Comparison of ENCODE assay signal across 17 mouse cellular contexts in the genomic region with DNA sequence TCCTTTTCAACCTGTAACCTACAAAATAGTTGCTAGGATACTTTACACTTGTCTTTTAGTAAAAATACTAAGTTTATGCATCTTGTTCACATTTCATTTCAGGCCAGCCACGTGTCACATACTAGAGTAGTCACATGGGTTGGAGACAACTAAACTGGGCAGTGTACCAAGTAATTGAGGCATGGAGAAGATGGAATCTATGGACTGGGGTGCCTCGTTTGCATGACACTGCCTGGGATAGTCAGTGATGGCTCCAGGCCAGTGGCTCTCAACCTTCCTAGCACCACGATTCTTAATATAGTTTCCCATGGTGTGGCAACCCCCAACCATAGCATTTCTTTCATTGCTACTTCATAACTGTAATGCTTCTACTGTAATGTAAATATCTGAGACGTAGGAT.
DNase-seq lines count a peak whose midpoint lies in the region; ATAC-seq and TF ChIP-seq lines count a peak whose summit lies in the region.
"Had no signal": no experiment of that assay in that cellular context is flagged by ENCODE, and none has a peak within 500 bp of the region (broad histone marks: within the 10 kb centered on the region; RNA-seq: fewer than 3 reads in every experiment).

No protein-coding gene starts in this region.

- H3K9ac ChIP-seq in heart, embryonic 16.5 days (ENCODE audit: low read length): no peak overlapping the region
- H3K9ac ChIP-seq in heart, embryonic 11.5 days (ENCODE audit: low read depth, low read length): no peak overlapping the region
- H3K9ac ChIP-seq in midbrain, postnatal 0 days (replicated peaks; ENCODE audit: low read length, poor library complexity, severe bottlenecking): no peak overlapping the region
- H3K9ac ChIP-seq in midbrain, embryonic 11.5 days (ENCODE audit: low read length): no peak overlapping the region
- H3K9ac ChIP-seq: forebrain, embryonic 12.5 days; forebrain, postnatal 0 days; heart, embryonic 12.5 days; hindbrain, embryonic 12.5 days had no signal

- peaks cover 6% of the 10 kb centered on the region for H3K4me1 ChIP-seq in heart, embryonic 16.5 days (ENCODE audit: control insufficient read depth, insufficient read depth, low read length)
- no peaks in the 10 kb centered on the region for H3K4me1 ChIP-seq in heart, embryonic 11.5 days (ENCODE audit: control insufficient read depth, insufficient read depth, low read length)
- no peaks in the 10 kb centered on the region for H3K4me1 ChIP-seq in kidney, adult 2 months (ENCODE audit: control insufficient read depth, insufficient read depth, low read length)
- no peaks in the 10 kb centered on the region for H3K4me1 ChIP-seq in midbrain, postnatal 0 days (ENCODE audit: insufficient read depth, low read length)
- H3K4me1 ChIP-seq in midbrain, embryonic 11.5 days (ENCODE audit: control insufficient read depth, insufficient read depth, low read length): no peaks in the 10 kb centered on the region
- H3K4me1 ChIP-seq: heart, embryonic 12.5 days; hindbrain, embryonic 12.5 days had no signal

- H3K4me2 ChIP-seq in heart, embryonic 16.5 days (ENCODE audit: low read depth, low read length): no peak overlapping the region
- no peak overlapping the region for H3K4me2 ChIP-seq in heart, embryonic 11.5 days
- no peak overlapping the region for H3K4me2 ChIP-seq in midbrain, postnatal 0 days (ENCODE audit: low read depth, low read length, poor library complexity, severe bottlenecking)
- H3K4me2 ChIP-seq in midbrain, embryonic 11.5 days: no peak overlapping the region
- H3K4me2 ChIP-seq: forebrain, embryonic 12.5 days; heart, embryonic 12.5 days; hindbrain, embryonic 12.5 days had no signal

- peak; percentile 8 for DNase-seq in kidney, adult 2 months
- DNase-seq in kidney, adult 9 months: no peak
- peak; percentile 25 for DNase-seq in midbrain, postnatal 0 days (ENCODE audit: low spot score)
- no peak for DNase-seq in midbrain, embryonic 11.5 days (ENCODE audit: low spot score, missing footprints)
- DNase-seq: adrenal gland, adult 2 months; adrenal gland, postnatal 25 days; cerebellum, adult 2 months; cerebellum, postnatal 10 days; forebrain, postnatal 0 days; gastrocnemius, postnatal 14 days; heart, adult 2 months had no signal

- TF ChIP-seq CTCF in kidney, adult 2 months (conservative IDR thresholded peaks at IDR 0.05; ENCODE audit: insufficient read depth, insufficient read length, low read depth, low read length): no peak
- TF ChIP-seq CTCF in midbrain, postnatal 0 days (IDR thresholded peaks at IDR 0.05): no peak

- no peak for TF ChIP-seq POLR2A in kidney, adult 2 months (IDR thresholded peaks at IDR 0.05; ENCODE audit: low read depth, low read length)

- H3K27ac ChIP-seq in heart, embryonic 16.5 days (ENCODE audit: low read length): peak overlapping the region; percentile 54
- H3K27ac ChIP-seq in heart, embryonic 11.5 days (ENCODE audit: low read depth, low read length): no peak overlapping the region
- no peak overlapping the region for H3K27ac ChIP-seq in kidney, adult 2 months (ENCODE audit: insufficient read depth, low read depth, low read length)
- no peak overlapping the region for H3K27ac ChIP-seq in midbrain, postnatal 0 days (ENCODE audit: low read depth, low read length)
- no peak overlapping the region for H3K27ac ChIP-seq in midbrain, embryonic 11.5 days (ENCODE audit: low read depth, low read length)
- H3K27ac ChIP-seq: forebrain, embryonic 12.5 days; heart, adult 2 months; hindbrain, embryonic 12.5 days had no signal

- H3K36me3 ChIP-seq in heart, embryonic 16.5 days (ENCODE audit: control insufficient read depth, insufficient read depth): no peaks in the 10 kb centered on the region
- H3K36me3 ChIP-seq in heart, embryonic 11.5 days (ENCODE audit: control insufficient read depth, insufficient read depth, low read length): no peaks in the 10 kb centered on the region
- H3K36me3 ChIP-seq in kidney, adult 2 months (ENCODE audit: control insufficient read depth, insufficient read depth, low read length): no peaks in the 10 kb centered on the region
- no peaks in the 10 kb centered on the region for H3K36me3 ChIP-seq in midbrain, postnatal 0 days (ENCODE audit: insufficient read depth, low read length)
- H3K36me3 ChIP-seq in midbrain, embryonic 11.5 days (ENCODE audit: control insufficient read depth, insufficient read depth, low read length): no peaks in the 10 kb centered on the region
- H3K36me3 ChIP-seq: forebrain, embryonic 12.5 days; heart, embryonic 12.5 days; hindbrain, embryonic 12.5 days had no signal

- H3K4me3 ChIP-seq in heart, embryonic 16.5 days (ENCODE audit: low read length): no peak overlapping the region
- H3K4me3 ChIP-seq in heart, embryonic 11.5 days (ENCODE audit: low read depth, low read length): no peak overlapping the region
- no peak overlapping the region for H3K4me3 ChIP-seq in kidney, adult 2 months (ENCODE audit: insufficient read depth, low read depth, low read length)
- H3K4me3 ChIP-seq in midbrain, postnatal 0 days (ENCODE audit: low read depth, low read length): no peak overlapping the region
- no peak overlapping the region for H3K4me3 ChIP-seq in midbrain, embryonic 11.5 days (ENCODE audit: low read depth, low read length)
- H3K4me3 ChIP-seq: forebrain, embryonic 12.5 days; heart, adult 2 months; heart, embryonic 12.5 days; hindbrain, embryonic 12.5 days had no signal

- WGBS in heart, embryonic 16.5 days: 26% methylated on average over 4 of the region's 4 CpGs
- 68% methylated on average over 4 of the region's 4 CpGs for WGBS in heart, embryonic 11.5 days (ENCODE audit: insufficient replicate concordance)
- 55% methylated on average over 4 of the region's 4 CpGs for WGBS in kidney, adult 2 months
- 54% methylated on average over 4 of the region's 4 CpGs for WGBS in midbrain, postnatal 0 days
- WGBS in midbrain, embryonic 11.5 days: 81% methylated on average over 4 of the region's 4 CpGs

- H3K9me3 ChIP-seq in heart, embryonic 16.5 days (replicated peaks; ENCODE audit: control insufficient read depth, low read length): no peaks in the 10 kb centered on the region
- no peaks in the 10 kb centered on the region for H3K9me3 ChIP-seq in heart, embryonic 11.5 days (replicated peaks; ENCODE audit: control insufficient read depth, low read length)
- no peaks in the 10 kb centered on the region for H3K9me3 ChIP-seq in midbrain, postnatal 0 days (ENCODE audit: low read length)
- H3K9me3 ChIP-seq in midbrain, embryonic 11.5 days (ENCODE audit: control insufficient read depth, low read length): no peaks in the 10 kb centered on the region
- H3K9me3 ChIP-seq: forebrain, embryonic 12.5 days; heart, embryonic 12.5 days; hindbrain, embryonic 12.5 days had no signal

- no peaks in the 10 kb centered on the region for H3K27me3 ChIP-seq in heart, embryonic 16.5 days (ENCODE audit: control insufficient read depth, insufficient read depth, low read length)
- H3K27me3 ChIP-seq in heart, embryonic 11.5 days (ENCODE audit: control insufficient read depth, insufficient read depth, low read length): no peaks in the 10 kb centered on the region
- H3K27me3 ChIP-seq in kidney, adult 2 months (replicated peaks; ENCODE audit: control insufficient read depth, insufficient read depth, low read length): no peaks in the 10 kb centered on the region
- no peaks in the 10 kb centered on the region for H3K27me3 ChIP-seq in midbrain, postnatal 0 days (ENCODE audit: insufficient read depth, low read length)
- H3K27me3 ChIP-seq in midbrain, embryonic 11.5 days (ENCODE audit: control insufficient read depth, insufficient read depth, low read length): no peaks in the 10 kb centered on the region
- H3K27me3 ChIP-seq: forebrain, embryonic 12.5 days; heart, embryonic 12.5 days; hindbrain, embryonic 12.5 days had no signal

- no peak; the same call in 1 of the 2 replicates for ATAC-seq in heart, embryonic 16.5 days (replicated peaks; ENCODE audit: extremely low read depth, insufficient read depth, low FRiP score)
- ATAC-seq in heart, embryonic 11.5 days (replicated peaks; ENCODE audit: insufficient number of reproducible peaks, low FRiP score, low TSS enrichment): no peak
- ATAC-seq in midbrain, postnatal 0 days (ENCODE audit: low FRiP score): no peak
- no peak for ATAC-seq in midbrain, embryonic 11.5 days (ENCODE audit: low FRiP score)
- ATAC-seq: forebrain, postnatal 0 days; intestine, embryonic 16.5 days had no signal

Comparison
In these comparisons a context has a peak if more than half of its experiments do, and no peak if none do; other contexts are left out.
1. DNase-seq: peak in kidney, adult 2 months (single experiment) and midbrain, postnatal 0 days (single experiment); none in kidney, adult 9 months (single experiment) and midbrain, embryonic 11.5 days (single experiment).